Mouse (Mus musculus): ENCODE results near the gene Klk1b11. TPM values are rescaled to one million over a fixed set of nuclear protein-coding genes. Genes with fewer than 3 reads are reported as not detected.

The Klk1b11 gene
- not detected for polyA plus RNA-seq (2017; shearing (Covaris generic))

GRCm38 (mm10) chr7:43995577-43995976 is at the start of gene Klk1b11:
Gene Klk1b11, plus strand, starts transcription at chr7:43995877.

GRCm38 (mm10) chr7:43950364-43950763 is 45.3 kb upstream of the Klk1b11 start, which contains the start of gene Klk1b8:
Gene Klk1b8, plus strand, starts transcription at chr7:43950664.

GRCm38 (mm10) chr7:43966451-43966850 is 29.2 kb upstream of the Klk1b11 start, which contains the start of gene Klk1b1:
Gene Klk1b1, plus strand, starts transcription at chr7:43966751.

GRCm38 (mm10) chr7:43975761-43976160 is 19.9 kb upstream of the Klk1b11 start, which contains the start of gene Klk1b9:
Gene Klk1b9, plus strand, starts transcription at chr7:43976061.

GRCm38 (mm10) chr7:44011868-44012267 is 16.2 kb downstream of the Klk1b11 start, which contains the start of gene Klk1b26:
Gene Klk1b26, plus strand, starts transcription at chr7:44012168.

Other genes starting within 250 kb of the Klk1b11 start
- gene Klk12, start 227.0 kb upstream of the Klk1b11 start, polyA plus RNA-seq (2017; shearing (Covaris generic)): not detected
- not detected for gene Klk11, start 221.3 kb upstream of the Klk1b11 start, polyA plus RNA-seq (2017; shearing (Covaris generic))
- gene Klk10, start 214.8 kb upstream of the Klk1b11 start, polyA plus RNA-seq (2017; shearing (Covaris generic)): not detected
- gene Klk9, start 204.0 kb upstream of the Klk1b11 start, polyA plus RNA-seq (2017; shearing (Covaris generic)): not detected
- gene Klk8, start 198.3 kb upstream of the Klk1b11 start, polyA plus RNA-seq (2017; shearing (Covaris generic)): 69.3 TPM
- not detected for gene Klk7, start 184.6 kb upstream of the Klk1b11 start, polyA plus RNA-seq (2017; shearing (Covaris generic))
- gene Klk6, start 171.4 kb upstream of the Klk1b11 start, polyA plus RNA-seq (2017; shearing (Covaris generic)): not detected
- not detected for gene Klk5, start 153.9 kb upstream of the Klk1b11 start, polyA plus RNA-seq (2017; shearing (Covaris generic))
- gene Klk4, start 114.7 kb upstream of the Klk1b11 start, polyA plus RNA-seq (2017; shearing (Covaris generic)): not detected
- not detected for gene Klk15, start 62.1 kb upstream of the Klk1b11 start, polyA plus RNA-seq (2017; shearing (Covaris generic))
- not detected for gene Klk1b8, start 45.2 kb upstream of the Klk1b11 start, polyA plus RNA-seq (2017; shearing (Covaris generic))
- not detected for gene Klk1b1, start 29.1 kb upstream of the Klk1b11 start, polyA plus RNA-seq (2017; shearing (Covaris generic))
- not detected for gene Klk1b9, start 19.8 kb upstream of the Klk1b11 start, polyA plus RNA-seq (2017; shearing (Covaris generic))
- not detected for gene Klk1b26, start 16.3 kb downstream of the Klk1b11 start, polyA plus RNA-seq (2017; shearing (Covaris generic))
- gene Klk1b27, start 56.4 kb downstream of the Klk1b11 start, polyA plus RNA-seq (2017; shearing (Covaris generic)): not detected
- not detected for gene Klk1b21, start 106.5 kb downstream of the Klk1b11 start, polyA plus RNA-seq (2017; shearing (Covaris generic))
- gene Klk1b22, start 116.8 kb downstream of the Klk1b11 start, polyA plus RNA-seq (2017; shearing (Covaris generic)): not detected
- not detected for gene Klk1b16, start 140.9 kb downstream of the Klk1b11 start, polyA plus RNA-seq (2017; shearing (Covaris generic))
- not detected for gene Klk1b24, start 192.4 kb downstream of the Klk1b11 start, polyA plus RNA-seq (2017; shearing (Covaris generic))
- not detected for gene Klk1b3, start 202.3 kb downstream of the Klk1b11 start, polyA plus RNA-seq (2017; shearing (Covaris generic))
- not detected for gene Klk1b4, start 211.6 kb downstream of the Klk1b11 start, polyA plus RNA-seq (2017; shearing (Covaris generic))
- gene Klk1b5, start 220.1 kb downstream of the Klk1b11 start, polyA plus RNA-seq (2017; shearing (Covaris generic)): not detected
- gene Klk1, start 229.5 kb downstream of the Klk1b11 start, polyA plus RNA-seq (2017; shearing (Covaris generic)): not detected
- not detected for gene Gm36864, start 240.3 kb downstream of the Klk1b11 start, polyA plus RNA-seq (2017; shearing (Covaris generic))